Mouse (Mus musculus) R1 (cell line): ENCODE data around the gene Gpr157.

Experiments used
- DNase-seq: peaks from one replicate; pipeline ENCODE4 v3.0.0-alpha.2; 2018; ENCODE audit warnings: low read depth, low spot score

Gene Gpr157

GRCm38 (mm10) chr4:150109636-150110035, 22.5 kb downstream of the Gpr157 start:
- DNase-seq, result no peak

DNA sequence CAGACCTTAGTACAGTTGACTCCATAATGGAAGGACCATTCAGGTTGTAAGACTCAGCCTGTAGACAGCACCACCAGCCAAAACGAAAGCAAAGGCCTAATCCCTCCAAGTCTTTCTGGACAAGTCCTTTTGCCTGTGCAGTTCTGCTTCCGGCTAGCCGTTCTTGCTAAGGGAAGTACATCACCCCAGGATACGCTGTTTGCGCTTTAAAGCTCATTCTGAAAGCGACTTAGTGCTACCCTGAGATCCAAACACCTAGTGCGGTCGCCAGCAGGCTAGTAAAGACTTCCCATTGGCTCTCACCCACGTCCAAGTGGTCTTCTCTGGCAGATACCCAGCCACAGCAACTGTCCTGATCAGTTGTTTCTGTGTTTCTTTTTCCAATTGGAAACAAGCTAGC, 23.2 kb downstream of the Gpr157 start:
- no peak for DNase-seq

GRCm38 (mm10) chr4:150112867-150113266, 25.7 kb downstream of the Gpr157 start:
- DNase-seq, result peak; percentile 76

DNA sequence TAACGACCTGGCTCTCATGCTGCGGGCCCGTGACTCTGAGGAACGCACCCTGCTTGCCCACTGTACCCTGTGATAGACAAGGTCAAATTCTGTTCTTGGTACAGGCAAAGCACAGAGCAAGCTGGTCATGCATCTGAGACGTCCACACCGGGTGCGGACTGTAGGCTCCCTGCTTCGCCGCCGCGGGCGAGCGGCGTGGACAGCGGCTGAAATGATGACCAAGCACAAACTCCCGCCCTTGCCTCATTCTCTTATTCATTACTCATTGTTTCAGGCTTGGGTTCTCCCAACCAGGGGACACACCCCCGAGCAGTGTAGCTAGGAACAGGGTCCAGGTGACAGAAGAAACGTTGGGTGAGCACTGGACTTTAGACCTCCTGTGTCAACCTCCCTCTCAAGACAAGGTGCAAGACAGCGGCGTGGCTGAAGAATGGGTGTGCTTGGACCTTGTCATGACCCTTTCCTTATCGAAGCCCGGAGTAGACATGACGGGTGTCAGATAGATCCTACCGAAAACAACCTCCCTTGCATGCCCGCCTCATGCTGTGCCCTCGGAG, 27.4 kb downstream of the Gpr157 start:
- DNase-seq, result no peak

DNA sequence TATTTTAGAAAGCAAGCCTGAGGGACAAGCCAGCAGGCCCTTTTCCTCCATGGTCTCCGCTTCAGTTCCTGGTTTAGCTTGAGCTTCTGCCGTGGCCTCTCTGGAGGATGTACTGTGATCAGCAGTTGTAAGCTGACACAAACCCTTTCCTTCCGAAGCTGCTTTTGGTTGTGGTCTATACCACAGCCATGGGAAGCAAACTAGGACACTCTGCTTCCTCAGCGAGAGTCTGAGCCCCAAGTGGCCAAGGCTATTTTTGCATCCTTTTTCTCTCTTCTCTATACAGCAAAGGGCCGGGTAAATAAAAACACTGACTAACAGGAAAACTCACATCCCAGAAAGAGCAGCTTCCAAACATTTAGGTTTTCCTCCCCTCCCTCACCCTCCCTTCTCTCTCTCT, 30.1 kb downstream of the Gpr157 start:
- no peak for DNase-seq

DNA sequence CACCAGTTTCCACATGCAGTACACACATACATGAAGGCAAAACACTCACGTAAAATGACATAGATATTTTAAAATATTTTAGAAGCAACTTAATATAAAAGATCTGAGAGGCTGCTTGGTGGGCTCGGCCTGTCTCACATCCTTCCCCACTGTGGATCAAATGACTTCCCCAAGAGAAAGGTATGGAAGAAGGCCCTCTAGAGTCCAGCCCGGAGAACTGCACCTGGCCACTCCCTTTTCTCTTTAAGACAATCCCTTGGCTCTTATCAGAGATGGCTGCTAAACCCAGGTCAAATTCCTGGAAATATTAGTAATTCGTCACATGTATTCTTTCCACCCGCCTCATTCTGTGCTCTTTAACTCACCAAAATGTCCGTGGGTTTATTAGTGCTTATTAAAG, 31.0 kb downstream of the Gpr157 start:
- DNase-seq, result peak; percentile 74

- DNase-seq, result peak; percentile 88
Observed at GRCm38 (mm10) chr4:150119055-150119454, 31.9 kb downstream of the Gpr157 start, which contains the start of gene Slc2a5. Slc2a5 (plus strand) TSS chr4:150119283.

DNA sequence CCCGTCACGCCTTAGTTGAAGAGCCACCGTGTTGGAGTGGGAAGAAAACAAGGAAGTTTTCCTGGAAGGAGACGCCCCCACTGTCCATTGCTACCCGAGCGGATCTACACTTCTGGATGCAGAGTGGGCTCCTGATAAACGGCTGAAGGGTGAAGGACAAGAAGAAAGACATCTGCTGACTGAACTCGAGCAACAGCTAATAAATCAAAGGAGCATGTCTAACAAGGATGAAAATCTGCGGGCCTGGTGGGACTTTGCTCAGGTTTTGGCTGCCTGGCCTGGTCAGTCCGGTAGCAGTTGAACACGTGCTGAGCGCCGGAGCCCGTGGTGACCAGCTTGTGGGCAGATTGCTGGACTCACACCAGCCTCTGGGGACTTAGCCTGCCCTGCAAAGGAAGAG, 32.5 kb downstream of the Gpr157 start:
- DNase-seq, result no peak

DNA sequence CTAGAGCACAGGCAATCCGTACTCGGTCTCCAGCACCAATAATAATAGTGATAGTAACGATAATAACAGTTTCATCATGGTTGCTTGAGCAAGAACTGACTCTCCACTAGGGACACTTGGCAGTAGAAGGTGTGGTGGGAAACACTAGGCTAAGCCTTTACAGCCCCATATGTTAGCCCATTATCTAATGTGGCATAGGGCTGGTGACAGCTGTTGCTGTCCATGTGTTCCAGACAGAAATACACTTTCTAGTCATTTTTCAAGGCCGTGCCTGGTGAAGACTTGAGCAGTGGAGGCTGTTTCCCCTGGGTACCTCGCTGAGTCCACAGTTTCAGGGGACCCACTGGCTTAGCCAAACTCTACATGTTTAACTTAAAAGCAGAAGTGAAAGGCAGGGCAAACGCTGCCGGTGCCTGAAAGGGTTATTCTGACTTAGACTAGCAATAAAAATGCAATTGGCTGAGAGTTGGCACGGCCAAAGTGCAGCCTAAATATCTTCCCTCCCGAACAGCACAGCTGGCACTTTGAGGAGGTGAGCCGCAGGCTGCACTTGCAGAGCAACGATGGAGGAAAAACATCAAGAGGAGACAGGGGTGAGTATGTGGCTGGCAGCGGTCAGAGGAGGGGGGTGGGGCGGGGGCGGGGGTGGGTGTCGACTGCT, 33.1 kb downstream of the Gpr157 start:
- DNase-seq, result no peak

- DNase-seq, result no peak
Observed at GRCm38 (mm10) chr4:150121430-150121829, 34.3 kb downstream of the Gpr157 start.

DNA sequence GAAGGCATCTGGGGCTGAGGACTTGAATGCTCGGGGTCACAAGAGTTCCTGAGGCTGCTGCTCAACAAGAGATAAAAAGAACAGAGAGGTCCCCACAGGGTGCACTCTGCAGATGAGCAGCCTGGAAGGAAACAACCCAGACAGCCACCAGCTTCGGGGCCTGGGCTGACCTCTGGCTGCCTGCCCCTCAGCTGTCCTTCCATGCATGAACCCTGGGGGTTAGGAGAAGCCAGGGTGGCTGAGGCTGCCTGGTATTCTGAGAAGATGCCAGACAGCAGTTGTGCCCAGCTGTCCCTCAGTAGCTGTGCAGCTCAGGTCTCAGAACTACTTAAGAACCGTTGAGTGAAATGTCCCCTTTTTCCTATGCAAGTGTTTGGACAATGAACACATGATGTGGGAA, 35.3 kb downstream of the Gpr157 start:
- DNase-seq, result no peak

DNA sequence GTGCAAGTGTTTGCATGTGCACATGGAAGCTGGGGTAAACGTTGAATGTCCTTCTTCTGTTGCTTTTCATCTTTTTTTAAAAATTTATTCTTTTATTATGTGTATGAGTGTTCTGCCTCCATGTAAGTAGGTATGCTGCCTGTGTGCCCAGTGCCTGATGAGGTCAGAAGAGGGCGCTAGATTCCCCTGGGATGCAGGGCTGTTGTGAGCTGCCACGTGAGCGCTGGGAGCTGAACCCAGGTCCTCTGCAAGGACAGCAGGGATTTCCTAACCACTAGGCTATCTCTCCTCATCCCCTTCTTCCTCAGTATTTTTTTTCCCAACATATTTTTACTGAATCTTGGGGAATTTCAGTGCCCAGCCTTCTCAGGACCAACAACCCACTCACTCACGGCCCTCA, 39.2 kb downstream of the Gpr157 start:
- no peak for DNase-seq

DNA sequence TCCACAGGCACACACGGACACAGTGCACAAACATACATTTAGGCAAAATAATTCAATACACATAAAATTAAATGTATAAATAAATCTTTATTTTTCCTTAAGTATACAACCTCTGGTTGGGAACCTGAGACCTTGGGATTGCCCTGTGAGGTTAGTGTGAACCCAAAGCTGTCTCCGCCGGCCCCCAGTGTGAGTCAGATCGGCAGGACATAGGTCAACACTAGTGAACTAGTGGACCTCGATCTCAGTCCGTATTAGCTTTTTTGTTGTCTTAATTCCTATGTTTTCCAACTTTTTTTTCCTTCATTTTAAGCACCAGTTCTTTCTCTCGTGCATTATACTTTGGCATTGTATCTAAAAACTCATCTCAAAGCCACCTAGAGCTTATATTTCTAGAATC, 40.7 kb downstream of the Gpr157 start:
- no peak for DNase-seq

GRCm38 (mm10) chr4:150128571-150128970, 41.4 kb downstream of the Gpr157 start:
- DNase-seq, result no peak

- DNase-seq, result peak; percentile 55
Observed at GRCm38 (mm10) chr4:150130661-150131060, 43.5 kb downstream of the Gpr157 start.

DNA sequence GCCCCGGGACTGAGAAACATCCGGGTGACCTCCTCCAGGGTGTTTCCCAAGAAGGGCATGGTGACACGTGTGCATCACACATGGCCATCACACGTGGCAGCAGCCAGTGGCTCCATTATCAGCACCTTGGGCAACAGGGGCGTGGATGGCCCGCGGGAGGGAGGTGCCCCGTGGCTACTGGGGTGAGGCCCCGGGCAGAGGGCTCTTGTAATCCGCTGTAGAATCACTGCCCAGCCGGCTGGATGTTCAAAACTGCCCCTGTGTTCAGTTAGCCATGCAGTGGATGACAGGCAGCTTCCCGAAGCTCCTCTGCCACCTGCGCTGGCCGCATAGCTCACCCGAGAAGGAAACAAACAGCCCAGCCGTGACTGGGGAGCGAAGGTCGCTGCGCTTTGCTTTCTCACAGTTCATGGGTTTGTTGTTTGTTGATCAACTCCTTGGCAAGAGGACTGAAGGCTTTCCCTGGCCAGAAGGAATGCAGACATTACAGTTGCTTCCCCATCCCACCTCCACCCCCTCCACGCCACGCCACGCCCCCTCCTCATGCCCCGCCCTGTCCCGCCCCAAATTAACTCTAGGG, 45.6 kb downstream of the Gpr157 start:
- DNase-seq, result peak; percentile 52

- no peak for DNase-seq
Observed at GRCm38 (mm10) chr4:150135254-150135653, 48.1 kb downstream of the Gpr157 start.

DNA sequence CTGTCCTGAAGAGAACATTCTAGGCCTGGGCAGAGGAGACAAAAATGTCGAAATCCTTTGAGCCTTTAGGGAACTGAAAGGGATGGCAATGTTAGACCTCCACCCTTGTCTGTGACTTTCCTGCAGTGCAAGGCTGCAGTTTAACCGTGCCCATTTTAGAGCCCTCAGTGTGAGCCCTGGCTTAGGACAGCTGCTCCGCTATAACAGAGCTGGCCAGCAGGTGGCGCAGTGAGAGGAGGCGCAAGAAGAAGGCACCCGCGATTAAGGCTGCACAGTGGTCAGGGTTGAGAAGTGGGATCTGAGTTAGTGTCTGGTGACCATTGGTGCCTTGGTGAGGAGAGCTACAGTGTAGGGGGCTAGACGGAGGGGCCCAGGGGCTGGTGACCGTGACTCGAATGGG, 49.5 kb downstream of the Gpr157 start:
- DNase-seq, result peak; percentile 86

DNA sequence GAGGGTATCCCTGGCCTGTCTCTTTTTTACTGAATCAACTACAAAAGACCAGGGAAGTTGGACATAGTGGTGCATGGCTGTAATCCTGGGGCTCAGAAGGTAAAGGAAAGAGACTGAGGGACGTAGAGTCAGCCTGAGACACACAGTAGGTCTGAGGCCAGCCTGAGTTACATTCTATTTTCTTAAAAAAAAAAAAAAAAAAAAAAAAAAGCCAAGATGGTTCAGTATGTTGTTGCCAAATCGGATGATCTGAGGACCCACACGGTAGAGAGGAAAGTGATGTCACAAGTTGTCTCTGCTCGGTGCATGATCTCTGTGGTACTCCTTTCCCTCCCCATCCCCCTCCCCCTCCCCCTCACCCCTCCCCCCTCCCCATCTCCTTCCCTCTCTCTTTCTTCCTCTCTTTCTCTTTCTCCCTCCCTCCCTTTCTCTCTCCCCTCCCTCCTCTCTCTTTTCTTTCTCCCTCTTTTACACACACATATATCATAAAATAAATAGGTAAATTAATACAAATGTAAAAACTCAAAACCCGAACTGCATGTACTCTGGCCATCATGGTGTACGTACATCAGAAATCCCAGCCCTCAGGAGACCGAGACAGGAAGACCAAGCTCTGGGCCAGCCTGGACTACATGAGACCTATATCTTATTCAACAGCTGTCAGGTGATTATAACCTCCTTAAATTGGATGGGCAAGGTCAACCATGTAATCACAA, 50.4 kb downstream of the Gpr157 start:
- DNase-seq, result no peak

GRCm38 (mm10) chr4:150138084-150138543, 50.9 kb downstream of the Gpr157 start:
- DNase-seq, result peak; percentile 95

DNA sequence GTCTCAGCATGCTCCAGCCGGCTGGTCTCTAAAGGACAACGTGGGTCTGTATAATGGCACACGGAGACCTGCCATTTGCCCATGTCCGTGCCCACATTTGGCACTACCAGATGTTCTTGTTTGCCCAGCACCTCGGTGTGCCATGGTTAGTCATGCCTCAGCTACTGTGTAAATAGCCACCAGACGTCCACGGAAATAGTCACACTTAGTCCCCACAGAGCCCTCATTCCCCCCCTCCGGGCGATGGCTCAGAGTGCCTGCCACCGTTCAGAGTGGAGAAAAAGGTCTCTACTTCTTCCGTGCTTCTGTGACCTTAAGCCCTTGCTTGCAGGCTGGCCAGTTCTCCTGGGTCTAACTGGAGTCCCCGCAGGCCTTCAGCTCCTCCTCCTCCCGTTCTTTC, 51.9 kb downstream of the Gpr157 start:
- DNase-seq, result no peak

DNA sequence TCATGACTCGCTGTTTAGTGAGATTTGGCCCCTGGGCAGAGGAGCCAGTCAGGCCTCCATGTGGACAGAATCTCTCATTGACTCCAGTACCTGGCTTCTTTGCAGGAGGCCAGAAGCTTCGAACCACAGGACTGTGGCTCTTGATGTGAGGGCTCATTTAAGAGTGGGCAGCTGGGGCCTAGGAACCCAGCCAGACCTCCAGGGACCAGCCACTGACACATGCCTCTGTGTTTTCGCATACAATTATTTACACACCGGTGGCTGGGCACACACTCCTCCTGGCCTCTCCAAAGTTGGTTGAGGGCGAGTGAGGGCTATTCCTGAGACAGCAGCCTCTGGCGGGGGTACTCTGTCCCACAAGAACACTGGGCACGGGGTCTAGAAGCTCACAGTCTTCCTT, 53.2 kb downstream of the Gpr157 start:
- no peak for DNase-seq

GRCm38 (mm10) chr4:150144242-150144641, 57.1 kb downstream of the Gpr157 start:
- DNase-seq, result peak; percentile 93
